Mouse (Mus musculus) E14TG2a.4 (cell line): ENCODE measurements around the gene Dcaf1.

Source experiments
- H3K27me3 ChIP-seq: 2 replicates; pipeline ENCODE4 v1.6.1; 2014; ENCODE audit warnings: low read length, control low read depth; ENCODE audit not compliant: insufficient read depth
- H3K36me3 ChIP-seq: 2 replicates; pipeline ENCODE4 v1.6.1; 2014; ENCODE audit warnings: low read length, control low read depth; ENCODE audit not compliant: insufficient read depth
- H3K4me1 ChIP-seq: replicated peaks from 2 replicates; pipeline ENCODE4 v1.6.1; 2014; ENCODE audit warnings: low read depth, low read length, control low read depth
- H3K4me3 ChIP-seq: replicated peaks from 2 replicates; pipeline ENCODE4 v1.5.1; 2014; ENCODE audit warnings: mild to moderate bottlenecking, low read length
- H3K9me3 ChIP-seq: 2 replicates; pipeline ENCODE4 v1.6.1; 2014; ENCODE audit warnings: low read length, control low read depth
- CTCF ChIP-seq: conservative IDR thresholded peaks from 2 replicates; pipeline ENCODE4 v1.5.1; 2014; ENCODE audit warnings: low read length
- NANOG ChIP-seq: IDR thresholded peaks from 2 replicates; pipeline ENCODE4 v1.6.1; 2014; ENCODE audit warnings: borderline replicate concordance, low read length, mixed read lengths
- POU5F1 ChIP-seq: IDR thresholded peaks from 2 replicates; pipeline ENCODE4 v1.6.1; 2014; ENCODE audit warnings: low read length, borderline replicate concordance

Dcaf1 gene

DNA sequence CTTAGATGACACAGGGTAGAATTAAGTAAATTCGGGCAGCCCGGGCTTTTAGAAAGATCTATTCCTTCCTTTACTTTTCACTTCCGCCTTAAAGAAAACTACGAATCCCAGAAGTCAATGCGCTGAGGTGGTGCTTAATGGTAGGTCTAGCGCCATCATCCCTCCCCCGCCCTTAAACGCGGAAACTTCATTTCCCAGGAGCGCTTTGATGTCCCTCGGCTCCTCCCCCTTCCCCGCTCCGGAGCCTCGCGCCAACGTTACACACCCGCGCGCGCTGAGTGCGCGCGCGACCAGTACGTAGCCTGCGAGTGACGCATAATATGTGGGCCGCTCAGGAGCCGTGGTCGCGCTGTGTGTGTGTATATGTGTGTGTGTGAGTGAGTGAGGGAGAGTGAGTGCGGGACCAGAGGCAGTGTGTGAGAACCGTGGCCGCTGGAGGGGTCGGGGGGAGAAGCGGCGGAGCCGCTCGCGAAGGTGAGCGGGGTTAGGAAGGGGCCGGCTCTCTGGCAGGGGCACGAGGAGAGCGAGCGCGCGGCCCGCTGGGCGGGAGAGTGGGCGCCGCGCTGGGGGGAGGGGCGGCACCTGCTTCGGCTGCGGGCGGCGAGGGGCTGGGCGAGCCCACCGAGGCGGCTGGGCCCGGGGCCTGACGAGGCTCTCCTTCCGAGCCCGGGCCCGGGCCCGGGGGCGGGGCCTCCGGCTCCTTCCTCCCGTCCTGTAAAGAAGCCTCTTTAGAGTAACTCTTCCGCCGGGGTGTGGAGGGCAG, at the start of gene Dcaf1:
Gene Dcaf1, plus strand, starts transcription at position 257 of the 763 bp plus-strand sequence.
- TF ChIP-seq CTCF (no peak), NANOG (no peak), POU5F1 (no peak)
- Histone ChIP-seq H3K4me3 (peak within 1 kb of the TSS; percentile 94), H3K4me1 (peaks cover 26% of the 10 kb centered on the region)

DNA sequence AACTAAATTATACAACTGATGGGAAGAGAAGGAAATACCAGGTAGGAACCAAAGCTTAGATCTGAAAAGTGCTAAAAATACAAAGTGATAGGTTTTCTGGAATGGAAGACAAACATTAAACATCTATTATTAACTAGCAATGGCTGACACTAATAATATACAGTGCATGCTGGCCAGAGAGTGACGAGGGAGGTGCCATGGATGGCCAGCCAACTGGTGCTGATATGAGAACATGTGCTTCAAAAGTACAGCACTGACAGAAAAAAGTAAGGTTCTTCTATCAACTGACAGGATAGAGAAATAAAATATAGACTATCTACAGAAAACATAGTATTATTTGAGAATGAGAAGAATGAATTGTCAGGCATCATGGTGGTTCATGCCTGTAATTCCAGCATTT, 45.6 kb upstream of the Dcaf1 start:
- Histone ChIP-seq H3K9me3 (no peaks in the 10 kb centered on the region), H3K4me3 (no peak overlapping the region), H3K27me3 (no peaks in the 10 kb centered on the region), H3K36me3 (no peaks in the 10 kb centered on the region; the same call in 1 of the 2 replicates), H3K4me1 (peaks cover 51% of the 10 kb centered on the region)
- TF ChIP-seq CTCF, result no peak
- TF ChIP-seq NANOG, result no peak
- no peak for TF ChIP-seq POU5F1

More for the DNA sequence above, at the start of gene Dcaf1:
- H3K27me3 ChIP-seq, result no peaks in the 10 kb centered on the region
- H3K36me3 ChIP-seq, result no peaks in the 10 kb centered on the region
- no peaks in the 10 kb centered on the region for H3K9me3 ChIP-seq

DNA sequence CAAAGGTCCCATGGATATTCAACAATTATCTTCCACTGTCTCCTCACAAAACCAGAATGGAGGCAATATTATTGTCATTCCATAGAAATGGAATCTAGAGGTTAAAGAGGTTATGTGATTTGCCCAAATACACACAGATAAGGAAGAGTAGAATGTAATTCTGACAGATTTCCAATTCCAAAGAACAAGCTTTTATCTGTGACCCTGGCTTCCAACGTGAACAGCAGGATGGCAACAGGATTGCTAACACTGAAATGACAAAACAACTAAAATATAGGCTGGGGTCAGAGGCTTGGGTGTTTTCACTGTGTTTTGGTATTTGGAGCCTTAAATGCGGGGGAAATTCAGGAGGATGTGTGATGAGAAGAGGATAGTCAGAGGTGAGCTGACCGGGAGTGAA, 44.3 kb upstream of the Dcaf1 start:
- Histone ChIP-seq H3K4me1 (peaks cover 38% of the 10 kb centered on the region), H3K36me3 (no peaks in the 10 kb centered on the region; the same call in 1 of the 2 replicates), H3K27me3 (no peaks in the 10 kb centered on the region), H3K4me3 (no peak overlapping the region), H3K9me3 (no peaks in the 10 kb centered on the region)
- TF ChIP-seq POU5F1 (no peak), CTCF (no peak), NANOG (no peak)

DNA sequence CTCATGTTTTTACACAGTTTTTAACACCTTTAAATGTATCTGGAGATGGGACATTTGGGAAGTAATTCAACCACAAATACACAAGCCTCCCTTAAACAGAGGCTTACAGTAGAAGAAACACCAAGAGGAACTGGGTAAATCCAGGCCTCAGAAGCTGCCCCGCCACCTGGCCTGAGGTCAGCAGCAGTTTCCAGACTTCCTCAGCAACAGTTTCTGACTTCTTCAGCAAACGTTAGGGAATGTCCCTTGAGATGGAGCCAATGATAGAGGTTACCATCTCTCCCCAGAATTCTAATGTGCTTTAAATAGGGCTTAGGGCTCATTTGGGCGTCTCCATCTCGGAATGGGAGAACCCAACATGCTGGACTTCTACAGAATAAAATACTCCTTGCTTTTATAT, 43.4 kb upstream of the Dcaf1 start:
- no peak for TF ChIP-seq CTCF
- no peak for TF ChIP-seq POU5F1
- peaks cover 31% of the 10 kb centered on the region for H3K4me1 ChIP-seq
- no peaks in the 10 kb centered on the region for H3K27me3 ChIP-seq
- H3K9me3 ChIP-seq, result no peaks in the 10 kb centered on the region
- H3K36me3 ChIP-seq, result no peaks in the 10 kb centered on the region
- H3K4me3 ChIP-seq, result no peak overlapping the region

DNA sequence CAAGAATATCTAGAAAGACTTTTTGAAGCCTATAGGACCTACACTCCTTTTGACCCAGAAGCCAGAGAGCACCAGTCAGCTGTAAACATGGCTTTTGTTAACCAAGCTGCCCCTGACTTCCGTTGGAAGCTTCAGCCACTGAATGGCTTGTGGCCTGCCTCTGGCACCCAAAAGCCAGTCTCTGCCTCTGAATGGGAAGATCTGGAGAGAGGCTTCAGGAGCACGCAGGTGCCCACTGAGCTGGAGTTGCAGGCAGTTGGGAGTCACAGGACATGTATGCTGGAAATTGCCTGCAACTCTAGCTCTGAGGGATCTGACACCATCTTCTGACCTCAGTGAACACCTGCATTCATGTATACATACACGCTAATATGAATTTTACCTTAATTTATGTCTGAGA, 41.6 kb upstream of the Dcaf1 start:
- TF ChIP-seq NANOG (no peak), POU5F1 (no peak), CTCF (no peak)
- Histone ChIP-seq H3K4me1 (peaks cover 21% of the 10 kb centered on the region), H3K36me3 (no peaks in the 10 kb centered on the region), H3K4me3 (no peak overlapping the region), H3K27me3 (no peaks in the 10 kb centered on the region), H3K9me3 (no peaks in the 10 kb centered on the region)

DNA sequence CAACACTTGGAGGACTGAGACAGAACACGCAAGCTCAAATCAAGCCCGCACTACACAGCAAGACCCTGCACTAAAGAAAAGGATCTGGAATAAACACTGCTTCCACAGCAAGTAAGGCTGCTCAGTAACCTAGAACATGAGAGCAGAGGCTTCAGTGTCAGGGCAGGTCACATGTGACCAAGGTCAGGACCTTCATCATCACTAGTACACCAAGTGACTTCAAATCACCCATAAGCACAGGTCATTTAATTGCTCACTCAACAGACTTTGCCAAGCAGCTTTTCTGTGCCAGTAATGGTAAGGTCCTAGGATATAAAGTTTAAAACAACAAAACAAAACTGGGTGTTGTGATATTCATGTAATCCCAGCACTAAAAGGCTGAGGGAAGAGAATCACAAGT, 38.1 kb upstream of the Dcaf1 start:
- Histone ChIP-seq H3K4me3 (no peak overlapping the region), H3K9me3 (no peaks in the 10 kb centered on the region), H3K36me3 (no peaks in the 10 kb centered on the region), H3K4me1 (peaks cover 37% of the 10 kb centered on the region), H3K27me3 (no peaks in the 10 kb centered on the region)
- TF ChIP-seq POU5F1, result no peak
- no peak for TF ChIP-seq CTCF
- TF ChIP-seq NANOG, result no peak

DNA sequence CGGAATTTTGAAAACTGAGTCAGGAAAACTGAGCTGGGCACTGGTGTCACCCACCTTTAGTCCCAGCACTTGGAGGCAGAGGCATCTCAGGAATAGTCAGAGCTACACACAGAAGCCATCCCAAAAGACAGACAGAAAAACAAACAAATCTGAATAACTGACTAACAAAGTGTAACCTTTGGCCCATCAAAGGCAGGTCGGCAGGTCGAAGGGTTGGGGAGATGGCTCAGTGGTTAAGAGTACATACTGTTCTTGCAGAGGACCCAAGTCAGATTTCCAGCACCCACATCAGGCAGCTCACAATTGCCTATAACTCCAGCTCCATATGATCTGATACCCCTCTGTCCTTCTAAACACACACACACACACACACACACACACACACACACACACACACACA, 36.5 kb upstream of the Dcaf1 start:
- Histone ChIP-seq H3K27me3 (no peaks in the 10 kb centered on the region), H3K9me3 (no peaks in the 10 kb centered on the region), H3K4me1 (peaks cover 28% of the 10 kb centered on the region), H3K4me3 (no peak overlapping the region), H3K36me3 (no peaks in the 10 kb centered on the region)
- TF ChIP-seq NANOG (no peak), POU5F1 (no peak), CTCF (no peak)

DNA sequence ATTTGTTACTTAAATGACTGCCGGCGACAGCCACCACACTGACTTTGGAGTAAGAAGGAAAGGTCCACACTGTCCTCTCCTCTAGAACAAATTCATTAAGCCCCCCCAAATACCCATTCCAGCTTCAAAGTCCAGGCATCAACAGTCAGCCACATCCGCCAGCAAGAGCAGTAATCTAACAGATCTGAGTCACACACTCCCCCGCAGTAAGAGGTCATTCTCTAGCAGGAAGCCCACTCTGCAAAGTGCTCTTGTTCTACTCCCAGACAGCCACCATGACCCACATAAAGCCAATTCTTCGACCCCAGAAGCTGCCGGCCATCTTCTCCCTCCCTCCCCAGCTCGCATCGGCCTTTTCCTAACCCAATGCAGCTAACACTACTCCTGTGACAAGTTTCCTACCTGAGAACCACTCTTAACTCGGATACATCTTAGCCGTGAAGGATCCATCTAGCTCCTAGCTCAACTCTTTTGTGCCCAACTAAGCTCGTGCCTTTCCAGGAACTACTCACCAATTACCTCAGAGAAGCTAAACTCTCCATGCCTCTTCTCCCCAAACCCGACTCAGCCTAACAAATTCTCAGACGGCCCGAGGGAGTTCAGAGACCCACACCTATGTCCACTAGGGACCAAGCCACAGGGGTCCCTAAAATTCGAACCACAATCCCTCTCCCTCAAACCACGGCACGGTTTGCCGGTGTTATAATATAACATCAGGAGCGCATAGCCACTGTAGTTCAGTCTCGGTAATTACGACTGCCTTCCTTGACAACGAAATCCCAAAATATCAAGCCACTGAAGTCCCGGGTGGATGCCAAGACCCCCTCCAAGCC, 33.5 kb upstream of the Dcaf1 start:
- TF ChIP-seq POU5F1, result no peak
- TF ChIP-seq NANOG, result no peak
- no peak for TF ChIP-seq CTCF
- H3K9me3 ChIP-seq, result no peaks in the 10 kb centered on the region
- H3K27me3 ChIP-seq, result no peaks in the 10 kb centered on the region; the same call in 1 of the 2 replicates
- H3K4me3 ChIP-seq, result peak overlapping the region; percentile 97
- peaks cover 36% of the 10 kb centered on the region for H3K4me1 ChIP-seq
- no peaks in the 10 kb centered on the region for H3K36me3 ChIP-seq
